Mouse (Mus musculus): ENCODE measurements around the gene Gm28047. TPM values are rescaled to one million over a fixed set of nuclear protein-coding genes. Genes with fewer than 3 reads are reported as not detected.
"Not testable (repeated sequence)": the region's sequence is repeated elsewhere in the genome, so short reads cannot be mapped to it uniquely, and the experiment has no call there.

Gene Gm28047
- not detected in 2 replicates for polyA plus RNA-seq (2016; fragmentation: Nextera tagmentation; extraction: Ambion mirVana)

DNA sequence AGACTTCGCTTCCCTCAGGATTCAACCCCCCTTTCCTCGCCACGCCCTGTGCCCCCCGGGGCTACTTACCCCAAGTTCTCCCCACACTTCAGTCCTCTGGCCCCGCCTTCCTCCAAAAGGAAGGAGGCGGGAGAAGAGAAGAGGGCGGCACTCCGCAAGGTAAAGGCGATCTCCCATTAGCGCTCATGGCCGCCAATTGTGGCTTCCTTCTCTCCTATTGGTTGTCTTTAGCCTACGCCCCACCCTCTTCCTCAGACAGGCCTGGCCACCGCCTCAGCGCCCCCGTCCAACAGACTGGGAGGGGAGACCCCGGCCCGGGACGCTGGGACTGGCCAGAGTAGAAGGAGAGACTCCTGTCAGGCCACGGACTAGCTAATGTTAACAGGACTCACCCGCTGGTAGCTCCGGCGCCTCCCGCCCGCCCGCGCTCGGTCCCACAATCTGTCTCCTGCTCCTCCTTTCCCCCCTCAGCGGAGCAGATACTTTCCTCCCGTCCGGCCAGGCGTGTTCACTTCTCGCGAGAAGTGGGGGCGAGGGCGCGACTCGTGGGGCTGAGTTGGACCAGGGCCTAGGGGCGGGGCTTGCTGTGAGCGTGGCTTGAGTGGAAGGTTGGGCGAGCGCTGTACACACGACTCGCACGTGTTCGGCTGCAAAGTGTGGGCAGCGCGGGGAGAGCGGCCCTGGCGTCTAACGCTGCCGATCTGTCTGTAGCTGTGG is at the start of gene Gm28047, which contains the start of gene Atf7:
Gm28047 (minus strand) TSS at position 98 of the 717 bp plus-strand sequence.
Atf7 (minus strand) TSS at position 495 of the 717 bp plus-strand sequence.
- H3K36me3 ChIP-seq = peaks cover 3% of the 10 kb centered on the region; the same call in 1 of the 2 replicates
- peaks cover 33% of the 10 kb centered on the region for H3K4me1 ChIP-seq
- no peaks in the 10 kb centered on the region for H3K9me3 ChIP-seq (replicated peaks)
- peak within 1 kb of the TSS; percentile 90 for H3K4me2 ChIP-seq
- H3K27me3 ChIP-seq (replicated peaks) = no peaks in the 10 kb centered on the region
- peak within 1 kb of the TSS; percentile 83 for H3K9ac ChIP-seq
- peak within 1 kb of the TSS; percentile 92 for H3K27ac ChIP-seq
- peak; percentile 99 for ATAC-seq
- WGBS (ENCODE audit: insufficient replicate concordance) = under 1% methylated on average over 51 of the region's 51 CpGs
- peak within 1 kb of the TSS; percentile 75 for H3K4me3 ChIP-seq

DNA sequence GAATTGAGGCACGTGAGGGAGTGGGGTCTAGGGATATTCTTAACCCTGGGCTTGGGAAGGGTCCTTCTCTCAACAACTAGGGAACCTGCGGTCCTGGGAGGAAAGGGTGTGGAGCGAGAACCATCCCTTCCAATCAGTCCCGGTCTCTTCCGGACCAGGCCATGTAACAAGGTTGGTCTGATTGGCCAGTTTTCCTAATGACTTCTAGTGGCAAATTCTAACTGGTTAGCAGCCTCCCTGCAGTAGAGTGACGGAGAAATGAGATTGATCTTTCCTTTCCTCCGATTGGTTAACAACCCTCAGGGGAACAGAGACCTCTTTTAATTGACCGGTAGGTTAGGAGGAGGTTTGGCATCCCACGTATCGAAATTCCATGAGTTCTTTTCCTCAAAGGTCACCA is 48.7 kb upstream of the Gm28047 start:
- 14% methylated on average over 10 of the region's 10 CpGs for WGBS (ENCODE audit: insufficient replicate concordance)
- ATAC-seq = no peak
- H3K27ac ChIP-seq = no peak overlapping the region

DNA sequence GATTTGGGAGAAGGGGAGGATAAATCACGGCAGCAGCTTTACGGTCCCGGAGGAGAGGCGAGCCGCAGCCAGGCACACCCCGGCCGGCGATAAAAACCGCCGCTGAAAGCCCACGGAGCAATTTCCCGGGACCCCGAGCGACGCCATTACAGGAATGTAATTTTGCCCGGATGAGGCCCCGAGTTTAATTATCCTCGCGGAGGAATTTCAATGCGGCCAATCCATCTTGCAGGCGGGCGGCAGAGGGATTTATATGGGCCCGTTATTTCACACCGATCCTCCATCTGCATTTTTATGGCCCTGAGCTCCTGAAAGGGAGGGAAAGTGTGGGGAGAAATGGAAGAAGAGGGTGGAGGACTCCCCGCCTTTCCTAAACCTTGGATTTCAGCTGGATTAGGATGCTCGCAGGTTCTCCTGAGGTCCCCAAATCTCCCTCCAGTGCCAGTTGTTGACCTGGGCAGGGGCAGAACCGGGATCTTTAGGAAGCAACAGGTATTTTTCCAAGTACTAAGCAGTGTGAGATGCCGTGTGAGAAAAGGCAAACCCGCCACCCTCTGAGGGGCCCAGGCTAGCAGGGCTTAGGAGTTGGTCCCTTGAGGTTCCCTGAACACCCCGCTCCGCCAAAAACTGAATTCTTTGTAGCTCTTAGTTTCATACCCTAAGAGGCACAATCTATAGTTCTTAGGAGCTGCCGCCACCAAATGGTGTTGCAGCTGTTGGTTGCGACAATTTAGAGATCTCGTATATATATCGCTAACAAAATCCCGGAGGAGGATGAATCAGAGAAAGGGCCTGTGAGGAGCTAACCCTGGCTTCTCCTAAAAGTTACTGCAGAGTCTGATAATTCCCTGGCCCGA is 47.6 kb upstream of the Gm28047 start, which contains the start of gene Atp5g2:
Atp5g2 (minus strand) TSS at position 138 of the 857 bp plus-strand sequence.
- peaks cover 37% of the 10 kb centered on the region for H3K27me3 ChIP-seq (replicated peaks)
- no peaks in the 10 kb centered on the region for H3K9me3 ChIP-seq (replicated peaks)
- no peak for ATAC-seq
- H3K4me1 ChIP-seq = peaks cover 35% of the 10 kb centered on the region
- H3K36me3 ChIP-seq = peaks cover 21% of the 10 kb centered on the region
- peak within 1 kb of the TSS; percentile 72 for H3K4me2 ChIP-seq
- 12% methylated on average over 37 of the region's 37 CpGs for WGBS (ENCODE audit: insufficient replicate concordance)
- H3K4me3 ChIP-seq = peak within 1 kb of the TSS; percentile 85
- H3K27ac ChIP-seq = peak within 1 kb of the TSS; percentile 84
- peak within 1 kb of the TSS; percentile 67 for H3K9ac ChIP-seq

More for the DNA sequence above, 48.7 kb upstream of the Gm28047 start:
- Histone ChIP-seq H3K9me3 (replicated peaks) (no peaks in the 10 kb centered on the region), H3K27me3 (replicated peaks) (peaks cover 37% of the 10 kb centered on the region), H3K4me2 (peak overlapping the region; percentile 72), H3K9ac (no peak overlapping the region), H3K4me3 (no peak overlapping the region), H3K36me3 (peaks cover 11% of the 10 kb centered on the region), H3K4me1 (peaks cover 29% of the 10 kb centered on the region)

DNA sequence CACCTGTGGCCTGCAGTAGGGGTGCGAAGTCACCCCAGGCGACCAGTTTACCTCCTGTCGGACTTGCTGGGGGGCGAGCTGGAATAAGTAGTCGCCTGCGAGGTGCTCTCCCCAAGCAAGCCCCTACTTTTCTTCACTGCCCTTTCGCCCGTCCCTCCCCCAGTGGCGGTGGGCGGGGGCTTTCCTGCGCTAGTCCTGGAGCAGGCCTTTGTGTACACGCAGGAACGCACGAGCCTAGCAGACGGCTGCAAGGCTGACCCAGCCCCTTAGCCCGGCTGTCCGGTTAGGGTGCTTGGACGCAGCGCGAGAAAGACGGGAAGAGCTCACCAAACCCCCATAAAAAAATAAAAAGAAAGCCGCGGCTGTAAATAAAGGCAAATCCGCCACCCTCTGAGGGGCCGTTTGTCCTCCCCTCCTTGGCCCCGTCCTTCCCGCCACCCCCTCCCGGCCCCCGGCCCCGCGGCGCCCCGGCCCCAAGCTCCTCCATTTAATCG is 46.9 kb upstream of the Gm28047 start:
- peaks cover 27% of the 10 kb centered on the region for H3K36me3 ChIP-seq
- no peak for ATAC-seq
- H3K27me3 ChIP-seq (replicated peaks) = peaks cover 37% of the 10 kb centered on the region
- peak overlapping the region; percentile 85 for H3K4me3 ChIP-seq
- 1% methylated on average over 32 of the region's 34 CpGs for WGBS (ENCODE audit: insufficient replicate concordance)
- peak overlapping the region; percentile 84 for H3K27ac ChIP-seq
- no peaks in the 10 kb centered on the region for H3K9me3 ChIP-seq (replicated peaks)
- H3K9ac ChIP-seq = peak overlapping the region; percentile 67
- H3K4me2 ChIP-seq = peak overlapping the region; percentile 72
- H3K4me1 ChIP-seq = peaks cover 39% of the 10 kb centered on the region

DNA sequence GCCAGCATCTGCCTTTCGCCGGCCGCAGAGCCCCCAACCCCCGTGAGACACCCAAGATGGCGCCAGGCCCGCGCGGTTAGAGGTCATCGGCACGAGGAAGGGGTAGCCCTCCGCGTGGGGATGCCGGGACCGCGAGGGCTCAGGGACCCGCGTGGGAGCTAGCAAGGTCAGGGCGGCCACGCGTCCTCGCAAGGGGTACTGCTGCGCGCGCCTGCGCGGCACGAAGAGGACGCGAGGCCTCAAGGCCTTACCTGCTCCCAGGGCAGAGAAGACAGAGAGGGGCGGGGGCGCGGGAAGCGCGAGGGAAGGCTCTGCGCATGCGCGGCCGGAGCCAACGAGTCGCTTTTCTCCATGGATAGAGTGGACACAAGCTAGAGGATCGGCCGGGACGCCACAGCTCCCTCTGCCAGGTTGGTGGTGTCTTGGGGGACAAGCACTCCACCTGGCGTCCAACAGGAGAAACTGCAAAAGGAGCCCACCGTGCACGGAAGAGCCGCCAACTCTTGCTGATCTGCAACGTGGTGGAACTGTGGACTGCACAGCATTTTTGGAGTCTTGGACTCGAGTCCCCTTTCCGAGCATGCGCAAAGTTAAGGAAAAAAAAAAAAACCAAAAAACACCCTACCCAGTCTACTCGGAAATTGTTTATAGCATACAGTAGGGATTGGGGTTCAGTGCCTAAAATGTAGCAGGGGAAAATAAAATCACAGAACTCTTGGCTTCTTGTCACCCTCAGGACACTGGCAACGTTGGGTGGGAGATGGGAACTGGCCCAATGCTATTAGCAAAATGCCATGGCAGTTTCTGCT is 46.1 kb upstream of the Gm28047 start:
- H3K9ac ChIP-seq = peak overlapping the region; percentile 93
- peaks cover 35% of the 10 kb centered on the region for H3K36me3 ChIP-seq
- WGBS (ENCODE audit: insufficient replicate concordance) = under 1% methylated on average over 53 of the region's 53 CpGs
- peaks cover 37% of the 10 kb centered on the region for H3K27me3 ChIP-seq (replicated peaks)
- H3K9me3 ChIP-seq (replicated peaks) = no peaks in the 10 kb centered on the region
- peak overlapping the region; percentile 72 for H3K4me2 ChIP-seq
- peak; percentile 94 for ATAC-seq
- H3K4me3 ChIP-seq = peak overlapping the region; percentile 85
- peak overlapping the region; percentile 84 for H3K27ac ChIP-seq
- H3K4me1 ChIP-seq = peaks cover 39% of the 10 kb centered on the region

DNA sequence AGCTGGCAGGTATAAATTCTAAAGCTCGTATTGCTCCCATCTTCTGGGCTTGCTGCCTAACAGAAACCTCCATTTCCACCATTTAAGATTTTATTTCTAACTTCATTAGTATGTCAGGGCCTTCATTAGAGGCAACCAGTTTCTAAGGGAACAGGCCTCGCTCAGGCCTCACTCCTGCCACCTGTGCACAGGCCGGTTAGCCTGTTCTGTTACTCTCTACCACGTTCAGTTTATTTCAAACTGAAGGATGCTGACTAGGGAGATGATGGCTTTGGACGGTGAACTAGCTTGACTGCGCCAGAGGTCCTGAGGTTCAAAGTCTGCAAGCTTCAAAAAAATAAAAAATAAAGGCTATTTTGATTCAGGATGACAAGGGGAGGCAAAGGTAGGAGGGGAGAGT is 45.4 kb upstream of the Gm28047 start:
- Histone ChIP-seq H3K27me3 (replicated peaks) (peaks cover 37% of the 10 kb centered on the region), H3K9ac (peak overlapping the region; percentile 93), H3K36me3 (peaks cover 42% of the 10 kb centered on the region), H3K4me1 (peaks cover 39% of the 10 kb centered on the region), H3K4me2 (peak overlapping the region; percentile 72), H3K9me3 (replicated peaks) (no peaks in the 10 kb centered on the region), H3K27ac (peak overlapping the region; percentile 84), H3K4me3 (peak overlapping the region; percentile 85)
- WGBS (ENCODE audit: insufficient replicate concordance) = 11% methylated on average over 6 of the region's 6 CpGs
- ATAC-seq = no peak

DNA sequence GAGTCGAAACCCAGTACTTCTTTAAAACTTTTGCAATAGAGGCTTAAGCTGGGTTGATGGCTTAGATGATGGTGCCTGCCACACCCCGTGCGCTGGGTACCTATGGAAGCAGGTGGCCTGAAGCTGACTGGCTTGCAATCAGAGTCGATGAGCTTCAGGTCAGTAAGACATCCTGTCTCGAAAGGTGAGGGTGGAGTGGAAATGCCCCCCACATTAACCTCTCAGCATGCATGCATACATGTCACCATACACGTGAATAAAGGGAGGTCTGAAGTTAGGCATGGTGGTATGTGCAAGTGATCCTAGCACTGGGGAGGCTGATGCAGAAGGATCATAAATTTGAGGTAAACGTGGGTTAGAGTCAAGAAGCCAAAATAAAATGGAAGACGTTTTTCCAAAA is 44.7 kb upstream of the Gm28047 start:
- Histone ChIP-seq H3K9me3 (replicated peaks) (no peaks in the 10 kb centered on the region), H3K27ac (no peak overlapping the region), H3K27me3 (replicated peaks) (peaks cover 31% of the 10 kb centered on the region), H3K4me3 (peak overlapping the region; percentile 85), H3K9ac (peak overlapping the region; percentile 93), H3K36me3 (peaks cover 49% of the 10 kb centered on the region), H3K4me1 (peaks cover 39% of the 10 kb centered on the region), H3K4me2 (peak overlapping the region; percentile 72)
- 76% methylated on average over 8 of the region's 8 CpGs for WGBS (ENCODE audit: insufficient replicate concordance)
- ATAC-seq = no peak

DNA sequence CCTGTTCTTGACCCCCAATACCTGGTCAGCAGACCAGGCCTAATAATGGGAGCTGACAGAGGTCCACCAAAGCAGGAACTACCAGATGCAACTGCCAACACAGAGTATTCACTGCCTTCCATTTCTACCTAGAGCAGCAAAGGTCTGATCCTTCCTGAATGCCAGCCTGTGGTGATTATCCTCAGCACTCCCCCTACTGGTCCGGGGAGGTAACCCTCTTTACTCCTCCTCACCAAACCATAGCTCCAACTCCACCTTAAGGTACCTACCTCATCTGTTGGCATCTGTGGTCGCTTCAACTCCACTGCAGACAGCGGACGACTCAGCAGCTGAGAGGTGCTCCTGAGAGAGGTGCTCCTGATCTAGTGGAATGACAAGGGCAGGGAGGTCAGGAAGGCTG is 40.6 kb upstream of the Gm28047 start:
- H3K27me3 ChIP-seq (replicated peaks) = no peaks in the 10 kb centered on the region
- peaks cover 90% of the 10 kb centered on the region for H3K36me3 ChIP-seq
- no peak overlapping the region for H3K4me3 ChIP-seq
- WGBS (ENCODE audit: insufficient replicate concordance) = 43% methylated on average over 4 of the region's 4 CpGs
- H3K4me2 ChIP-seq = no peak overlapping the region
- H3K4me1 ChIP-seq = peaks cover 16% of the 10 kb centered on the region
- peak; percentile 55; the same call in 1 of the 2 replicates for ATAC-seq
- H3K27ac ChIP-seq = no peak overlapping the region
- no peak overlapping the region for H3K9ac ChIP-seq
- H3K9me3 ChIP-seq (replicated peaks) = no peaks in the 10 kb centered on the region

DNA sequence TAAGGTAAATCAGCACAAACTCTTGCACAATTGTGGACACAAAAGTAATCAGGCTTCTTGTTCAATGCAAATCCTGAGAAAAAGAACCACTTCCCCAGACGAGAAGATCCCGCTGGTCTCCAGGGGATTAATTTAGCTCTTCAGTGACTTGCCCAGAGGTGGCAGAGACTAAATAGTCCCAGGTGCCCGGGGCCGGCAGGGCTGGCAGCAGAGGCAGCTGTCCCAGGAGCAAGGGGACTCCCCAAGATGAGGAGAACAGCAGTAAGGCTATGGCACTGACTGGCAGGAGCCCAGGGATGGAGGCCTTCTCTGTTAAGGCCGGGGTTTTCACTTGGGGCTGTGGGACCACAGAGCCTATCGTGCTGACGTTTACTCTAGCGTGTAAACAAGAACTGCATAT is 39.0 kb upstream of the Gm28047 start:
- no peak overlapping the region for H3K4me2 ChIP-seq
- H3K9me3 ChIP-seq (replicated peaks) = no peaks in the 10 kb centered on the region
- no peaks in the 10 kb centered on the region for H3K27me3 ChIP-seq (replicated peaks)
- H3K4me1 ChIP-seq = peaks cover 17% of the 10 kb centered on the region; the same call in 1 of the 2 replicates
- H3K27ac ChIP-seq = no peak overlapping the region
- H3K4me3 ChIP-seq = no peak overlapping the region
- WGBS (ENCODE audit: insufficient replicate concordance) = 88% methylated on average over 8 of the region's 8 CpGs
- H3K9ac ChIP-seq = no peak overlapping the region
- peaks cover 92% of the 10 kb centered on the region for H3K36me3 ChIP-seq
- no peak for ATAC-seq

DNA sequence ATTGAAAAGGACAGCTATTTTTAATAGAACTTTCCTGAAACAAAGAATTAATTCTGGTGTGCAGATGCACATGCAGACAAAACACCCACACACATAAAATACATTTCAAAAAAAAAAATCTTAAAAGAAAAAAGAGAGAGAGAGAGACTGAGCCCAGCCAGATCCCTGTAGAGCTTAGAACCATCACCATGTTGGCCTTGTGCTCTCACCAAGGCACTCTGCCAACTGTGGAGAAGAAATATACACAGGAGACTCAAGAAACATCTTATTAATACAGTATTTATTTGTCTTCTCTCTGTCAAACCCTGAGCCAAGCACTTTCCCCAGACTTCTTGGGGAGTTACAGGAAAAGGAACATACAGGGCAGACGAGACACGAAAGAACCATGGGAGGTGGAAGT is 37.7 kb upstream of the Gm28047 start:
- not testable (repeated sequence) for H3K27ac ChIP-seq; H3K4me3 ChIP-seq; H3K9ac ChIP-seq; ATAC-seq; H3K9me3 ChIP-seq (replicated peaks); H3K4me2 ChIP-seq; H3K27me3 ChIP-seq (replicated peaks)
- WGBS (ENCODE audit: insufficient replicate concordance) = no CpG with 5 or more reads among the region's 2 CpGs
- Histone ChIP-seq H3K36me3 (peaks cover 81% of the 10 kb centered on the region), H3K4me1 (peaks cover 13% of the 10 kb centered on the region; the same call in 1 of the 2 replicates)

DNA sequence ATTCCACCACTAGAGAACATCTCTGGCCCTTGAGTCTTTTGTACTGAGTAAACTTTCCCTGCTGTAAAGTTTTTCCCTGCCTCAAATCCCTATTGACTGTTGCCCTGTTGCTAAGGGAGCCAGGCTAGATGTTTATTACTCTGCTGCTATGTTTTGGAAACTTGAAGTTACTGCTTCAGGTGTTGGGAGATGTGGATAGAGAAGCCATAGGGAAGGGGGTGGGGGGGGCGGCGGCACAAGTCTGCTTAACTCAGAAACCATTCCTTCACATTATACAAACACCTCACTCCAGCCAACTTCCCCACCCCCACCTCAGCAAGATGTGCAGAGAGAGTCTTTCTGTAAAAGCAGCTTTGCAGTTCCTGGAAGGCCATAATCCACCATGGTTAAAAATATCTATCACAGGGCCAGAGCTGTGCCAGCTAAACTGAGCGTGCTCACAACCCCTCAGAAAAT is 33.1 kb upstream of the Gm28047 start:
- no peak for ATAC-seq
- Histone ChIP-seq H3K9ac (no peak overlapping the region), H3K4me1 (peaks cover 8% of the 10 kb centered on the region; the same call in 1 of the 2 replicates), H3K27me3 (replicated peaks) (no peaks in the 10 kb centered on the region), H3K4me3 (no peak overlapping the region), H3K9me3 (replicated peaks) (no peaks in the 10 kb centered on the region), H3K27ac (no peak overlapping the region), H3K4me2 (no peak overlapping the region), H3K36me3 (peaks cover 35% of the 10 kb centered on the region)
- 65% methylated on average over 3 of the region's 3 CpGs for WGBS (ENCODE audit: insufficient replicate concordance)
